Mouse (Mus musculus): ENCODE data around the gene Slfn3. TPM values are rescaled to one million over a fixed set of nuclear protein-coding genes. Genes with fewer than 3 reads are reported as not detected.
A peak's percentile ranks its signal among the peaks of the same experiment; 100 is the strongest.
"Not testable (repeated sequence)": the region's sequence is repeated elsewhere in the genome, so short reads cannot be mapped to it uniquely, and the experiment has no call there.

Gene Slfn3
- polyA plus RNA-seq (2012; ENCODE audit: insufficient read depth, insufficient read length, missing spikeins), result 4.0 and 6.4 TPM in 2 replicates

- TF ChIP-seq POLR2A (IDR thresholded peaks at IDR 0.05; ENCODE audit: borderline replicate concordance, low read depth, low read length) (no peak), CTCF (IDR thresholded peaks at IDR 0.05; ENCODE audit: low read depth, low read length) (no peak)
- Histone ChIP-seq H3K4me3 (ENCODE audit: insufficient read depth, low read length) (peak within 1 kb of the TSS; percentile 71), H3K4me1 (ENCODE audit: control insufficient read depth, insufficient read depth, low read length) (peaks cover 12% of the 10 kb centered on the region), H3K27ac (ENCODE audit: insufficient read depth, low read depth, low read length) (peak within 1 kb of the TSS; percentile 35)
Observed at GRCm38 (mm10) chr11:83191134-83191893, at the start of gene Slfn3. Gene Slfn3, plus strand, starts transcription at chr11:83191330.

GRCm38 (mm10) chr11:83148939-83149338 is 42.2 kb upstream of the Slfn3 start:
- not testable (repeated sequence) for H3K4me3 ChIP-seq (ENCODE audit: insufficient read depth, low read length); H3K27ac ChIP-seq (ENCODE audit: insufficient read depth, low read depth, low read length); H3K4me1 ChIP-seq (ENCODE audit: control insufficient read depth, insufficient read depth, low read length)

DNA sequence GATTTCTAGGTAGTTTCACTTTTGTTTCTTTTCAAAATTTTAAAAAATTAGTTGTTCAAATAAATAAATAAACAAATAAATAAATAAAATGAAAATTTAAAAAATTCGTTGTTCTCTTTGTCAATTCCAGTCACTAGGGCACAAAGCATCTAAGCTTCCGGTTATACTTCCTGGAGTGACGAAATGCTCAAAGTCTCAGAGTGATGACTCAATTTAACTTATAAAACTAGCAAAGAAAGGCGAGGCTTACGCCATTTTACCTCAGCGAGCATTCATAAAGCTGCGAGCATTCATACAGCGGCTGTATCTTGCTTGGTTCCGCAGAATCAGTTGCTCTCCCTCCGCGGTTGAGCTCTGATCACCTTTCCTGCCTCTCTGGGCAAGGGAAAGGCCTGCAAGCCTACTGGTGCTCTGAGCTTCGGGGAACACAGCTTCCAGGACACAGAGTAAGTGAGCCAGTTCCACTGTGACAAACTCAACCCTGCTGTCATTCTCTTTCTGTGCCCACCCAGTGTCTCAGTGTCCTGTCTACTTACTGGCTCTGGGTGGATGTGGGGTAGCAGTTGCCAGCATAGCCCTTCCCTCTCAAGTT is 16.1 kb upstream of the Slfn3 start, which contains the start of gene Slfn4:
Gene Slfn4, plus strand, starts transcription at position 239 of the 592 bp plus-strand sequence.
- H3K4me1 ChIP-seq (ENCODE audit: control insufficient read depth, insufficient read depth, low read length), result peaks cover 13% of the 10 kb centered on the region
- TF ChIP-seq POLR2A (IDR thresholded peaks at IDR 0.05; ENCODE audit: borderline replicate concordance, low read depth, low read length) (no peak), CTCF (IDR thresholded peaks at IDR 0.05; ENCODE audit: low read depth, low read length) (no peak)
- no peak within 1 kb of the TSS for H3K4me3 ChIP-seq (ENCODE audit: insufficient read depth, low read length)
- no peak within 1 kb of the TSS for H3K27ac ChIP-seq (ENCODE audit: insufficient read depth, low read depth, low read length)

GRCm38 (mm10) chr11:83192001-83192400 is 871 bp downstream of the Slfn3 start:
- peak overlapping the region; percentile 5; the same call in 1 of the 2 replicates for H3K27ac ChIP-seq (ENCODE audit: insufficient read depth, low read depth, low read length)
- no peak for TF ChIP-seq CTCF (IDR thresholded peaks at IDR 0.05; ENCODE audit: low read depth, low read length)
- TF ChIP-seq POLR2A (IDR thresholded peaks at IDR 0.05; ENCODE audit: borderline replicate concordance, low read depth, low read length), result no peak
- H3K4me1 ChIP-seq (ENCODE audit: control insufficient read depth, insufficient read depth, low read length), result peaks cover 12% of the 10 kb centered on the region
- H3K4me3 ChIP-seq (ENCODE audit: insufficient read depth, low read length), result peak overlapping the region; percentile 71

DNA sequence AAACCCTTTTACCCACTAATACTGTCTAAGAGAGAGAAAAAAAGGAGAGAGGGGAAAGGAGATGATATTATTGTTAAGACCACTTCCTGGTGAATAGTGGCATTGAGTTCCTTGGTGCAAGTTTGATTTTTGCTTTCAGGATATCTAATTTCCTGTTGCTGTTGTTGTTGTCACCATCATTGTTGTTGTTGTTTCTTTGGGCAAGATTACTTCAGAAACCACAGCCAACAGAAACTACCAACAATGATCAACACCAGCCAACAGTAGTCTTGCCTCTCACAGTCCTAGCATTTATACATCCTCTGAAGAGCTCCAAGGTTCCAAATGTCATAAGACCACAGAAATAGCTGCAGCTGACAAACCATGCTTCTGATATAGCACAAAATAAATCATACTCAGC is 13.9 kb downstream of the Slfn3 start:
- H3K27ac ChIP-seq (ENCODE audit: insufficient read depth, low read depth, low read length), result no peak overlapping the region
- no peaks in the 10 kb centered on the region for H3K4me1 ChIP-seq (ENCODE audit: control insufficient read depth, insufficient read depth, low read length)
- H3K4me3 ChIP-seq (ENCODE audit: insufficient read depth, low read length), result no peak overlapping the region
- TF ChIP-seq POLR2A (IDR thresholded peaks at IDR 0.05; ENCODE audit: borderline replicate concordance, low read depth, low read length) (no peak), CTCF (IDR thresholded peaks at IDR 0.05; ENCODE audit: low read depth, low read length) (no peak)

DNA sequence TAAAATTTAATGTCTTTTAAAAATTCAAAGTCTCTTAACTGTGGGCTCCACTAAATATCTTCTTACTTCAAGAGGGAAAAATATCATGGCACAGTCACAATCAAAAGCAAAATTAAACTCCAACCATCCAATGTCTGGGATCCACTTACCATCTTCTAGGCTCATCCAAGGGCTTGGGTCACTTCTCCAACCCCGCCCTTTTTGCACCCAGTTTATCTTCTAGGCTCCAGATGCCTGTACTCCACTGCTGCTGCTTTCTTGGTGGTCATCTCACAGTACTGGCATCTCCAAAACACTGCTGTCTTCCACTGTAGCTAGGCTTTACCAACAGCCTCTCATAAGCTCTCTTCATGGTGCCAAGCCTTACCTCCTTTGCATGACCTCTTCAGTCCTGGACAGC is 25.0 kb downstream of the Slfn3 start:
- TF ChIP-seq POLR2A (IDR thresholded peaks at IDR 0.05; ENCODE audit: borderline replicate concordance, low read depth, low read length) (no peak), CTCF (IDR thresholded peaks at IDR 0.05; ENCODE audit: low read depth, low read length) (no peak)
- Histone ChIP-seq H3K27ac (ENCODE audit: insufficient read depth, low read depth, low read length) (no peak overlapping the region), H3K4me1 (ENCODE audit: control insufficient read depth, insufficient read depth, low read length) (no peaks in the 10 kb centered on the region), H3K4me3 (ENCODE audit: insufficient read depth, low read length) (no peak overlapping the region)

DNA sequence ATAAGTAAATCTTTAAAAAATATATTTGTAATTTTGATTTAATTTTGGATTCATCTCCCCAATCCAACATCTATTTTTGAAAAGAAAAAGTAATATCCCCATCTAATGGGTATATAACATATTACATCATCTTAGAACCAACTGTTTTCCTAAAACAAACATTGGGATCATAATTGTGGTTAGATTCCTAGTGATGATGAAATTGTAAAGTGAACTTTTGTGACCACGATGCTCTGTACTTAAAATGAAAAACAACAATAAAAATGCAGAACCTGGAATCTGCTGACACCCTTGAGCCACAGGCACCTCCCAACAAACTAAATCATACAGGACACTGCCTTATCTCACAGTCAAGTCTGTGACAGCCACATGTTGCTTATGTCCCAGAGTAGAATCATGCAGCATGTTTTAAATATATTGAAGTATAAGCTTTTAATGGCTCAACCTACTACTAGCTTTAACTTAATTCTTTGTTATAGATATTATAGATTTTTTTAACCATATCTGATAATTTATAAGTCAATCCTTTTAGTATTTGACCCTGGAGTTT is 30.3 kb downstream of the Slfn3 start:
- no peak overlapping the region for H3K4me3 ChIP-seq (ENCODE audit: insufficient read depth, low read length)
- TF ChIP-seq CTCF (IDR thresholded peaks at IDR 0.05; ENCODE audit: low read depth, low read length), result no peak
- no peak for TF ChIP-seq POLR2A (IDR thresholded peaks at IDR 0.05; ENCODE audit: borderline replicate concordance, low read depth, low read length)
- peaks cover 2% of the 10 kb centered on the region; the same call in 1 of the 2 replicates for H3K4me1 ChIP-seq (ENCODE audit: control insufficient read depth, insufficient read depth, low read length)
- no peak overlapping the region for H3K27ac ChIP-seq (ENCODE audit: insufficient read depth, low read depth, low read length)

- TF ChIP-seq POLR2A (IDR thresholded peaks at IDR 0.05; ENCODE audit: borderline replicate concordance, low read depth, low read length) (no peak), CTCF (IDR thresholded peaks at IDR 0.05; ENCODE audit: low read depth, low read length) (no peak)
- H3K4me1 ChIP-seq (ENCODE audit: control insufficient read depth, insufficient read depth, low read length), result peaks cover 10% of the 10 kb centered on the region
- peak overlapping the region; percentile 91 for H3K4me3 ChIP-seq (ENCODE audit: insufficient read depth, low read length)
- peak overlapping the region; percentile 62 for H3K27ac ChIP-seq (ENCODE audit: insufficient read depth, low read depth, low read length)
Observed at GRCm38 (mm10) chr11:83223367-83223766, 32.2 kb downstream of the Slfn3 start.

DNA sequence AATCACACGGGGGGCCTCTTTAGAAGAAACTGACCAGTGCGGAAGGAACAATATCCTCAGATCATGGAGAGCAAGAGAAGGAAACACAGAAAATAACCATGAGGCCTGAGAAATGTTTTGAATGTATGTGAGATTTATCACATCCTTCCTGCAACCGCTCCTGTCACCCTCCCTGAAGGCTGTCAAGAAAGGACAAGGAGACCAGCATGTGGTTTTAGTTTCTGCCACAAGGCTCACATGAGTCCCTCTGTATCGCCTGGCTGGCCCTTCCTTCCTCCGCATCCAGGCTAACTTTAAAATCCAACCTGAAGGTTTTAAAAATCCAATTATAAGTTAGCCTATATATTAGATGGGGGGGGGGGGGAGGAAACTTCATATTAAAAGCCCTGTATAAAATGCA is 32.7 kb downstream of the Slfn3 start:
- Histone ChIP-seq H3K4me3 (ENCODE audit: insufficient read depth, low read length) (peak overlapping the region; percentile 91), H3K4me1 (ENCODE audit: control insufficient read depth, insufficient read depth, low read length) (peaks cover 10% of the 10 kb centered on the region), H3K27ac (ENCODE audit: insufficient read depth, low read depth, low read length) (peak overlapping the region; percentile 62)

DNA sequence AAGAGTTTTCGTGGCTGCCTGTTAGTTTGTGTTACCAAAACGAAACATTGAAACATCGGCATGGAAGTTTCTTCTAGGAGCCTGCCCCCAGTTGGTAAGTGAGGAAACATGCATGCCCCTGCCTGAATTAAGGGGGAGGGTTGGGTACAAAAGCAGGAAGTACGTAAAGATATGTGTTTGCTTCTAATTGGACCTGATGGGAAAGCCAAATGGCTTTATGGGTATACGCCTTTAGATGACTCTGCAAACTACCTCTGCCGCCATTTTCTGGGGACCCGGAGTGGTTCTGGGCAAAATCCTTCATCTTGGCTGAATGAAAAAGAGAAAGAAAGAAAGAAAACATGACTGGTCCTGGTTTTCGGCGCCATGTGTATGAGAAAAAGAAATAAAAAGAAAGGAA is 33.1 kb downstream of the Slfn3 start:
- TF ChIP-seq POLR2A (IDR thresholded peaks at IDR 0.05; ENCODE audit: borderline replicate concordance, low read depth, low read length) (no peak), CTCF (IDR thresholded peaks at IDR 0.05; ENCODE audit: low read depth, low read length) (no peak)
- Histone ChIP-seq H3K27ac (ENCODE audit: insufficient read depth, low read depth, low read length) (peak overlapping the region; percentile 95), H3K4me1 (ENCODE audit: control insufficient read depth, insufficient read depth, low read length) (peaks cover 10% of the 10 kb centered on the region), H3K4me3 (ENCODE audit: insufficient read depth, low read length) (peak overlapping the region; percentile 91)
